Mouse (Mus musculus) stomach, embryonic 14.5 days (tissue): ENCODE measurements around the gene Kat7. TPM values are rescaled to one million over a fixed set of nuclear protein-coding genes. Genes with fewer than 3 reads are reported as not detected.

ENCODE experiments used
- ATAC-seq: fragments of 200-750 bp; cut with Nextera tagmentation; 2 replicates; pipeline ENCODE4 v1.8.0; 2017; ENCODE audit warnings: low read depth, moderate TSS enrichment; ENCODE audit not compliant: insufficient number of reproducible peaks, insufficient read depth, low FRiP score
- H3K27ac ChIP-seq: fragments of 300-500 bp; sonication (generic); 2 replicates; pipeline ENCODE4 v1.5.1; 2014; ENCODE audit warnings: mild to moderate bottlenecking, low read length, moderate library complexity, mixed read lengths
- H3K27me3 ChIP-seq: fragments of 300-500 bp; sonication (generic); 2 replicates; pipeline ENCODE4 v1.6.1; 2014; ENCODE audit warnings: low read length, control low read depth, mixed read lengths; ENCODE audit not compliant: control insufficient read depth, insufficient read depth
- H3K36me3 ChIP-seq: fragments of 300-500 bp; sonication (generic); 2 replicates; pipeline ENCODE4 v1.6.1; 2014; ENCODE audit warnings: mild to moderate bottlenecking, control low read depth, low read length, moderate library complexity, mixed read lengths; ENCODE audit not compliant: control insufficient read depth, insufficient read depth
- H3K4me1 ChIP-seq: fragments of 300-500 bp; sonication (generic); 2 replicates; pipeline ENCODE4 v1.6.1; 2014; ENCODE audit warnings: low read length, control low read depth, mixed read lengths; ENCODE audit not compliant: control insufficient read depth, insufficient read depth
- H3K4me2 ChIP-seq: fragments of 300-500 bp; sonication (generic); replicated peaks from 2 replicates; pipeline ENCODE4 v1.6.1; 2014; ENCODE audit warnings: low read depth, low read length, control low read depth
- H3K4me3 ChIP-seq: fragments of 300-500 bp; sonication (generic); 2 replicates; pipeline ENCODE4 v1.5.1; 2014; ENCODE audit warnings: low read depth, low read length, control low read depth
- H3K9ac ChIP-seq: fragments of 300-500 bp; sonication (generic); replicated peaks from 2 replicates; pipeline ENCODE4 v1.6.1; 2014; ENCODE audit warnings: low read depth, mild to moderate bottlenecking, control low read depth, low read length, moderate library complexity, mixed read lengths
- H3K9me3 ChIP-seq: fragments of 300-500 bp; sonication (generic); 2 replicates; pipeline ENCODE4 v1.6.1; 2016; ENCODE audit warnings: low read depth, low read length, control low read depth; ENCODE audit not compliant: control insufficient read depth
- WGBS: fragments of 180-500 bp; shearing (Covaris S2); extraction: QIAGEN DNeasy Blood & Tissue Kit; methylation state at CpG from one replicate; pipeline ENCODE4 v1.1.7; 2014; 5-methylcytosine and 5-hydroxymethylcytosine counted together
- polyA plus RNA-seq: library from polyadenylated mRNA; unstranded; fragments of >200 nt; fragmentation: Nextera tagmentation; extraction: Ambion mirVana; gene quantifications from 2 replicates; pipeline ENCODE4 v1.2.1, GENCODE M21; 2014

The Kat7 gene
- polyA plus RNA-seq, 1 experiment from 2014 or later = 60.8 TPM

DNA sequence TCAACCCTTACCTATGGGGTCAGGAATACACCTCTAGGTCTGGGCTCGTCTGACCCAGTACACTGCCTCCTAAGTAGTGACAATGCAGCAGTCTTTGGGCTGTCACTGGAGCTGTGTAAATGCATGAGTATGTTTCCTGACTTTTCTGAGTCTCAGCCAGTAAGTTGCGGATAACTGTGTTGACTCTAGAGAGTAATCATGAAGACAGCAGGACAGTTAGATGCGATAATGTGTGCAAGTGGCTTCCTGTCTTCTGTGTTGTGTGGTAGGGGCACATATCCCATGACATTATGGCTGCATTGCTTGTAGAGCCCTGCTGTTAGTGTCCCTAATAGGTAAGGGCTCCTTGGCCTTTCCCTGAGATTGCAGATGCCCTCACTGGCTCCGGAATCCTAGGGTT lies 15.8 kb upstream of the Kat7 start:
- no peak for ATAC-seq
- H3K27ac ChIP-seq = no peak overlapping the region

DNA sequence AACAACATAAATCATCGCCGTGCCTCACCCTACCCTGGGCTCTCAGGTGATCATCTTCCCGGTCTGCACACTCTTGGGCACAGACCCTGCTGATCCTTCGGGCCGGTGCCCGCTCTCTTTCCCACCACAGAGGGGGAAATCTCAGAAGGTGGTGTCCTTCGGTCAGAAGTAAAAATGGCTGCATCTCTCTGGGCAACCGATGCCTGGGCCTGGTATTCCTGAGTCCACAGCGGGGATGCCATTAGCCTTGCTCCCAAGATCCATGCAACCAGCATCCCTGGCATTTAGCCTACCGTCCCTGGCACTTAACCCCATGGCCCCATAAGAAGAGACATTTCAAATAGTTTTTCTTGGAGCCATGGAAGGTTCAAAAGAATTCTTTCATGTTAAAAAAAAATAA lies 14.1 kb upstream of the Kat7 start:
- Histone ChIP-seq H3K4me2 (no peak overlapping the region), H3K27me3 (no peaks in the 10 kb centered on the region), H3K27ac (no peak overlapping the region), H3K36me3 (no peaks in the 10 kb centered on the region), H3K9me3 (no peaks in the 10 kb centered on the region), H3K4me3 (no peak overlapping the region), H3K4me1 (no peaks in the 10 kb centered on the region), H3K9ac (no peak overlapping the region)
- 92% methylated on average over 10 of the region's 10 CpGs for WGBS
- no peak for ATAC-seq

More for the DNA sequence above, 15.8 kb upstream of the Kat7 start:
- Histone ChIP-seq H3K27me3 (no peaks in the 10 kb centered on the region), H3K4me1 (no peaks in the 10 kb centered on the region), H3K4me3 (no peak overlapping the region), H3K9ac (no peak overlapping the region), H3K9me3 (no peaks in the 10 kb centered on the region), H3K4me2 (no peak overlapping the region), H3K36me3 (no peaks in the 10 kb centered on the region)
- WGBS = 85% methylated on average over 4 of the region's 4 CpGs

DNA sequence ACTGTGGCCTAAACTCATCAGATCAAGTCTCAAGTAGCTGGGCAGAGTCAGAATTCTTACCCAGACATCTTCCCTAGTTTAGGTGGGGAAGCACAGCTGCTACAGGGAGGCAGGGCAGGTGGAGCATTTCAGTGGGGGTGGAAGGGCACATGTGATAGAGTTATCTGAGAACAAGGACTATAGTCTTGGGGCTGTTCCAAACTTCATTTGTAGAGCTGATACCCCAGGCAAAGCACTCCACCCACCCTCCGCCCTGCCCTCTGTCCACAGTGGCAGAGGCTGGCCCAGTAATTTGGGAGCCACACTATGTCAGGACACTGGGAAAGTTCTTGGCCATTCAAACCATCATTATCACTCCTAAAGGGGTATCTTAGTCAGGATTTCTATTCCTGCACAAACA lies 10.0 kb upstream of the Kat7 start:
- Histone ChIP-seq H3K4me1 (no peaks in the 10 kb centered on the region), H3K9me3 (no peaks in the 10 kb centered on the region), H3K27me3 (no peaks in the 10 kb centered on the region), H3K4me2 (no peak overlapping the region), H3K9ac (no peak overlapping the region), H3K4me3 (no peak overlapping the region), H3K36me3 (no peaks in the 10 kb centered on the region), H3K27ac (no peak overlapping the region)
- no peak for ATAC-seq
- 93% methylated on average over 1 of the region's 1 CpGs for WGBS

DNA sequence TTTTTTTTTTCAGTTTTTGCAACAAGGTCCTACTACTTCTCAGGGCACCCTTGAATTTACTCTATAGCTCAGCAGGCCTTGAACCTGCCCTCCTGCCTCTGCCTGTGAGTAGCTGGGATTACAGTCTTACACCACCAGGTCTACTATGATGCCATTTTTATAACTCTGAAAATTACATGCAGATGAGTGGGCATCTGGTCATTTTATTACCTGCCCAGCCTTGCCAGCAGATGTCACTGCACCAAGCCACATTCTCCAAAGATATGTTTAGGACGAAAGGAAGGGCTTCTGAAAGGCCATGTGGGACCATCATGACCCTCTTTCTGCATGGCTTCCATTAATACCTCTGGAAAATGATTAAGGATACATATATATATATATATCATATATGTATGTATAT lies 9.5 kb upstream of the Kat7 start:
- H3K27me3 ChIP-seq = no peaks in the 10 kb centered on the region
- no peak for ATAC-seq
- H3K36me3 ChIP-seq = no peaks in the 10 kb centered on the region
- 48% methylated on average over 1 of the region's 1 CpGs for WGBS
- H3K4me3 ChIP-seq = no peak overlapping the region
- H3K9me3 ChIP-seq = no peaks in the 10 kb centered on the region
- no peak overlapping the region for H3K4me2 ChIP-seq
- H3K4me1 ChIP-seq = no peaks in the 10 kb centered on the region
- H3K27ac ChIP-seq = no peak overlapping the region
- no peak overlapping the region for H3K9ac ChIP-seq

DNA sequence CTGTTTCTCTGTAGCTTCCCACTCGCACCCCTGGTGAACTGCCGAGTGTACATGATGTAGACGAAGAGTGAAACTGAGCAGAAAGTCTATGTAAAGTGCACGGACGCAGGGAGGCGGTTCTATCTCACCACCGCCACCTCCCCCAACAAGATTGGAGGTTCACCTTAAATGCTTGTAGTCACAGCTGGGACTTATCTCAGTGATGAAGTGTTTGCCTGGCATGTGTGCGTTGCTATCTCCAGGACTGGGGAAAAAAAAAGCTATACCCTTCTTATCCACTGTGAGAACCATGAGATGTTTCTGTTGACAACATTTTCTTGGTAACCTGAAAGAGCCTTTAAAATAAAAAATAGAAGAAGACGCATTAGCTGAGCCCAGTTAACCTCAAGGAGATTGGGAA lies 8.1 kb upstream of the Kat7 start:
- ATAC-seq = no peak
- Histone ChIP-seq H3K4me1 (no peaks in the 10 kb centered on the region), H3K27me3 (no peaks in the 10 kb centered on the region), H3K9me3 (no peaks in the 10 kb centered on the region), H3K4me3 (no peak overlapping the region), H3K27ac (no peak overlapping the region), H3K4me2 (no peak overlapping the region), H3K9ac (no peak overlapping the region), H3K36me3 (no peaks in the 10 kb centered on the region)
- 48% methylated on average over 9 of the region's 9 CpGs for WGBS

DNA sequence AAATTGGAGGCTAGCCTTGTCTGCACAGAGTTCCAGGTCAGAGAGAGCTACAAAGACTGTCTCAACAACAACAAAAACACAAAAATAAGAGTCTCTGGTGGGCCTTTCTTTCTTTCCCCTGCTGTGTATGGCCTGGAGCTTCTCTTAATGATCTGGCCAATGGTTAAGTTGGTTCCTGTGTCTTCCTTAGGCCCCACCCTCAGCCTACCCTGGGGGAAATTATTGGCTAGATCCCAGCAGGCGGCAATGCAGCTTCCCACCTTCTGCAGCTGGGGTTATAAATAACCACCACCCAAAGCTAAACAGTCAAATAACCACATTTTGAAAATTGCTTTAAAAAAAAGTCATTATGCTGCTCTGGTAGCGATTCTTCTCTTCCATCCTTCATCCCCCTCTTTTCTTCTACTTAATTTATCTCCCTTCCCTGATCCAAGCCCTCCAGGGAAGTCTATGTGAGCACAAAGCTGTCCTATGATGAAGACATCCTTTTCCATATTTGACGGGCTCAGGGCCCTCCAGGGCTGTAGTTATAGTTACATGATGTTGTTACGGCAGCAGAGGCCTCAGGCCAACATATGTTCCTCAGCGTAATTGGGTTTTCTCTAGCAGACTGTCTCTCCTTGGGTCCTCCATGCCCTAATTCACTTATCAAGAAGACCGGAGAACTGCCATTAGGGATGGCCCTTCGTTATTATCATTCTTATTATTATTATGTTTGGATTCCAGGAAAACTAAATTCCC lies 5.3 kb upstream of the Kat7 start:
- no peak overlapping the region for H3K9ac ChIP-seq
- no peak overlapping the region for H3K27ac ChIP-seq
- H3K4me2 ChIP-seq = no peak overlapping the region
- ATAC-seq = no peak
- H3K9me3 ChIP-seq = no peaks in the 10 kb centered on the region
- H3K27me3 ChIP-seq = no peaks in the 10 kb centered on the region
- no peaks in the 10 kb centered on the region for H3K36me3 ChIP-seq
- WGBS = 71% methylated on average over 7 of the region's 7 CpGs
- H3K4me3 ChIP-seq = no peak overlapping the region
- H3K4me1 ChIP-seq = peaks cover 6% of the 10 kb centered on the region; the same call in 1 of the 2 replicates

DNA sequence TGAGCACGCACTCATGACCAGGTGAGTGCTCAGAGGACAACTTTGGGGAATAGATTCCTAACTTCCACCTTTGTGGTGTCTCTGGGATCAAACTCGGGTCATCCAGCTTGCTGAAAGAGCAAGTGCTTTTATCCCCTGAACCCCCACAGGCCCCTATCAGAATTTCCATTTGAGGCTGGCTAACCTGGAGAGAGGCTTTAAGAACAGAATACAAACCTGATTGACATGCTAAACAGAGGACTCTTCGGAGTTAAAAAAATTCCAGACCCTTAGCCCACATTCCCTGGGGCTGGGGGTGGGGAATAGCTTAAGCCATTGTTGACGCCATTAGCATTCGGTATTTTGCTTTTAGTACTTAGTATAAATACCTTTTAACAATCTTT lies 1.4 kb upstream of the Kat7 start:
- H3K27ac ChIP-seq = no peak overlapping the region
- H3K36me3 ChIP-seq = no peaks in the 10 kb centered on the region

DNA sequence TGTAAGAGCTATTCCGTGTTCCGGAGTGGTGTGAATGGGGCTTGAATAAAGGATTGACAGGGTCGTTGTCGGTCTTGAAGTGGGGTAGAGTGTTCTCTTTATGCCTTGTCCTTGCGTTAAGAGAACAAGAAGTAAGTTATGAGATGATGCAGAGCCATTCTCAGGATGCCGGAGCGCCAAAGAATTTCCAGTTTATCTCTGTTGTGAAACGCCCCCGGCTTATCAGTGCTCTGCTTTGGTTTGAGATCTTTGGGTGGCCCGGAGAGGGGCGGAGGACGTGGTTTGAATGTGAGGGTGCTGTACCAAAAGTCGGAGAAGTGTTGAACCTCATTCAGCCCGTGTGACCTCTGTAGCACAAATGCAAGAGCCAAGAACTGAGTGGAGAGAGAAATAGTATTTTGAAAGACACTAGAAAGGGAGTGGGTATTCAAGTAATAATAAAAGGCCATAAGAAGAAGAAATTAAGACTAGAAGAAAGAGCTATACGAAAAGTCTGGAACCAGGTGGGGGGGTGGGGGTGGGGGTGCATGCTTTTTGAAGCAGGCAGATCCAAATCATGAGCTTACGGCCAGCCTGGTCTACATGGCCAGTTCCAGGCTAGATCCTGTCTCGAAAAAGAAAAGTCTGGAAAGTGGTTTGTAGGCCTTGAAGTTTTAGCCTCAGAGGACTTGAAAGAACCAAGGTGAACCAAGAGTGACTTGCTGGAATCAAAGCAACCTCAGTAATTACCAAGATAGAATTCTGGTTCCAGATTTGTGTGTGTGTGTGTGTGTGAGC lies 790 bp upstream of the Kat7 start:
- Histone ChIP-seq H3K4me3 (peak overlapping the region; percentile 77), H3K4me1 (peaks cover 6% of the 10 kb centered on the region; the same call in 1 of the 2 replicates), H3K27me3 (no peaks in the 10 kb centered on the region), H3K4me2 (peak overlapping the region; percentile 66), H3K9ac (peak overlapping the region; percentile 55), H3K36me3 (no peaks in the 10 kb centered on the region; the same call in 1 of the 2 replicates), H3K9me3 (no peaks in the 10 kb centered on the region), H3K27ac (peak overlapping the region; percentile 84)
- 4% methylated on average over 17 of the region's 17 CpGs for WGBS
- ATAC-seq = no peak

More for the DNA sequence above, 1.4 kb upstream of the Kat7 start:
- Histone ChIP-seq H3K9me3 (no peaks in the 10 kb centered on the region), H3K4me1 (peaks cover 6% of the 10 kb centered on the region; the same call in 1 of the 2 replicates), H3K4me2 (peak overlapping the region; percentile 66), H3K4me3 (peak overlapping the region; percentile 77; the same call in 1 of the 2 replicates), H3K27me3 (no peaks in the 10 kb centered on the region), H3K9ac (peak overlapping the region; percentile 55; the same call in 1 of the 2 replicates)
- WGBS = 38% methylated on average over 5 of the region's 5 CpGs
- ATAC-seq = no peak
